Mouse (Mus musculus): Measurements from ENCODE around the gene Ppargc1a.

The Ppargc1a gene

DNA sequence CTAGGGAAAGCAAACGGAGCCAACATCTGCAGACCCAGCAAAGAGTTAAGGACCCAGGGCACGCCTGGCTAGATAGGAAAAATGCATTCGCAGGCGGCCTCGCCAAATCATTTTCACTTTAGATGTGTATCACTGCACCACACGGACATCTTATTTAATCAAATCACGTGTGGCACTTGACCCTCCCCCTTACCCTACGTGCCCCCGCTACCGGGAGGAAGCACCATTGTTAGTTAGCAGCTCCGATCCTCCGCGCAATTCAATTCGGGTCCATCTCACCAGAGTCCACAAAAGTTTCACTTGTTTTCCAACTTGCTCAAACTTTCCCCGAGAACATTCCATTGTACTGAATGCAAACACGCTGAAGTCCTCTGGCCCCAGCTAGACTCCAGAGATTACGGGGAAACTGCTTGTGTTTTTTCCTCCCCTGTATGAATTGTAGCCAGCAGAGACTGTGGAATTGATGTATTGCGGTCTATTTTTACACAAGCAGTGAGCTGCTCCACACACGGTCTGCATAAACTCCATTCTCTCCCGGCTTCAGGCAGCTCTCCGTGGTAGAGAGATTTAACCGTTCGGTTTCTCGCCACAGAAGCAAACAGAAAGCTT lies 14.9 kb downstream of the Ppargc1a start:
- DNase-seq (ENCODE audit: low read depth, low spot score): peak; percentile 37

DNA sequence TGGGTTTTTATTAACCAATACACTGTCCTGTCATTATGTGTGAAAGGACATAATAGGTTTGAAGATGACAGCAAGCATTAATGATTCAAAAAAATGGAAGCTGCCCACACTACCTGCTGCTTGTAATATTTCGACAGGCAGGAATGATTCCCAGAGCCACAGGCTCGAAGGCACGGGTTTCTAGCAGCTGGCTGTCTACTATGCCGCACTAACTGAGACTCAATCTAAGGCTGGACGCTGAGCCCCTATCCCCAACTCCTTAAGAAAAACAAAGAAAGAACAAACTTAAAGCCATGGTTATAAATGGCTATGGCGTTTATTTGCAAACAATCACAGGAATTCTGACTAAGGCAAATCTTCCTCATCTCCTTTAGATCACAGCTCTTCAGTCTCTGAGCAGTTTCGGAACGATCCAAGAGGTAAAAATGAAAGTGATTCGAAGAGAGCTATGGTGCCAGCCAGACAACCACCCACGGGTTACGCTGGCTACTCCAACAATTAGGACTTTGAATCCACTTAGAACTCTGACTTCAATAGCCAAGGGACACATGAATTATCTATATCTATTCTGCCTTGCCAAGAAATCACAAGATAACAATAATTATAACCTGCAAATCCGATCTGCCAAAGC lies 15.6 kb downstream of the Ppargc1a start:
- no peak for DNase-seq (ENCODE audit: low read depth, low spot score)

DNA sequence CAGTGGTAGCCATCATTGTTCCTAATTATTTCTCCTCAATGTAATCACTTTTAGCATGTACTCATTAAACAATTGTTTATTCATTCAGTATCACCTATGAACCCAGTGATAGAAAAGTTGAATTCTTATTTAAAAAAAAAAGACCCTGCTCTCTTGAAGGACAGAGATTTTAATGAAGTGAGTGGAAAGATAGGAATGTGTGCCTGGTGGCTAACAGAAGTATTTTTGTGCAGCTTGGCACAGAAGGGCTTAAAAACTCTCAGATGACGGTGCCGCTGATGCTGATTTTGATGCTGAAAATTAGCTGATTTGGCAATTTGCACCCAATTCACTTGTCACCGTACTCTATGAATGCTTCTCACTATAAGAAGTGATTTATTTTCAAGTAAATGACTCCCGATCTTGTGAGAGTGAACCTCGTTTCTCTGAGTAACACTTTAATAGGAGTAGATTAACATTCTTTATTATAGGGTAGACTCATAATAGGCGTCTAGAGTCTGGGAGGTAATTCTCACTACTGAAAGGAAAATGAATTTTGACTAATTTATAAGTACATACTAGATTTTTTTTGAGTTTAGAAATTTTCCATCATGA lies 20.0 kb downstream of the Ppargc1a start:
- no peak for DNase-seq (ENCODE audit: low read depth, low spot score)

DNA sequence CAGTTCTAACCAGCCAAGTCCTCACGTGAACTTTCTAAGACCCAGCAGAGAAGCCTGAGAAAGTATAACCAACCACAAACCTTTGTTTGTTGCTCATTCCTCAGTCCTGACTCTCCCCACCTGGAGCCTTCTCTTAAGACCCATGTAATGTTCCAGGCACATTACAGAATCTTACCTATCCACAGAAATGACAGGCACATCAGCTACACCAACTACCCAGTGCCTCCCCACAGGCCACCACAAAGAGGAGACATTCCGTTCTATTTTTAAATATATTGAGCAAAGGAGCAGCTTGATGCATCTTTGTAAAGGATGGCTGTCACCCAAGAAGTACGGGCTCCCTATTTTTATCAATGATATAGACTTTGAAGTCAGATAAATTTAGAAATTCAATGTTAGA lies 20.7 kb downstream of the Ppargc1a start:
- no peak for DNase-seq (ENCODE audit: low read depth, low spot score)

DNA sequence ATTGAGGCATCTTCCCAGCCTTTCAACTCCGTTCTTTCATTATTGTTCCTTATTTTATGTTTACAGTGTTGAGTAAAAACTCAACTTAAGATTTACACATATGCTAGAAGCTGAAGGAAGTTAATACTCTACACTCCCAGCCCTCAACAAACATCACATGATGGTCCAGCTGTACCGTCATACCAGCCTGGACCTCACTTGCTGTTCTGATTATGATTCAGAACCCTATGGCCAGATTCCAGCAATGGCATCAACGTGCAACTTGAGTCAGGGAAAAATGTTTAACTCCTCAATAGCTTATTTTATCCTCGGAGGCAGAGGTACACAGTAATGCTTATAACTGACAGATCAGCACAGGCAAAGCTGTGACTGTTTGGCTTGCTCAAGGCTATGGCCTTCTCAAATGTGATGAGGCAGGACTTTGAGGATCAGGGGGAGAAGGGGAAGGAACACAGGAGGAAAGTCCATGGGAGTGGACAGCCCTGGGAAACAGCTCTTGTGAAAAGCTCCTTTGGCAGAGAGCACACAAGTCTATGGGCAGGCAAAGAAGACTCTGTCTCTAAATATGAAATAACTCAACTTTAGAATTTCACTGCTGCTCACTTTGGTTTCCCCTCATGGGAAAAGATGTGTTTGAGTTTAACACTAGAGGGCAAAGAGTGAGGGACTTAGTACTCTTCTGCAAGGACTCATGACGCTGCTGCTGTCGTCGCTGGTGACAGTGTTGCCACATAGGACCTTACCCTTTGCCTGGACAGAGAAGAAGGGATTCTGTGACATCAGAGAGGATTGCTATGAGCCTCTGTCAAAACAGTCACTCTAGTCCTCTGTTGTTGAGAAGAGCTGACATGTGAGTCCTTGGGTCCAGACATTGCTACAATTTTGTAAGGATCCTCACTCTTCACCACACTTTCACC lies 22.1 kb downstream of the Ppargc1a start:
- DNase-seq (ENCODE audit: low read depth, low spot score): no peak

DNA sequence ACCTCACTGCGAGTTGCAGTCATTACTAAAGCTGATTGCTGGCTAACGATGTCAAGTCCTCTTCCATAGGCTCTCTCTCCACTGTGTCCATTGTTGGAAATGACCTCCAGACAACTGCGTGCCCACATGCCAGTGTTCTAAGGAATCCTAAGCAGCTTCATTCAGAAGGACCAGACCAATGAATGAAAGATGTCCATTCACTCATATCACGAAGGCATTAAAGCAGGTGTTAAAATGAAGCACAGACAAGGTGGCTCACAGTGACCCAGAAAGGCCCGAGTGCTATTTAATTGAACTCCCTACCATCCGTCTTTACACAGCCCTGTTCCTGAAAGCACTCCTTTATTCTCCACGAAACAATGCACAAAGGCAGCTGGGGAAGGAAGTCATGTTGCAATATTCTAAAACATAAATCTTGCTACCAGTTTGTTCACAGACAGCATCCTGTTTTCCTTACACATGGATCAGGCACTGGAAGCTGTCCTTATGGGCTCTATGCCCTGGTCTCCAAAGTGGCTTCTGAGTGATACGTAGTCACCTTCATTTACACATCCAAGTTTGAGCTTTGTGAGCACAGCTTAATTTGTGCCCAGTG lies 23.3 kb downstream of the Ppargc1a start:
- DNase-seq (ENCODE audit: low read depth, low spot score): no peak

DNA sequence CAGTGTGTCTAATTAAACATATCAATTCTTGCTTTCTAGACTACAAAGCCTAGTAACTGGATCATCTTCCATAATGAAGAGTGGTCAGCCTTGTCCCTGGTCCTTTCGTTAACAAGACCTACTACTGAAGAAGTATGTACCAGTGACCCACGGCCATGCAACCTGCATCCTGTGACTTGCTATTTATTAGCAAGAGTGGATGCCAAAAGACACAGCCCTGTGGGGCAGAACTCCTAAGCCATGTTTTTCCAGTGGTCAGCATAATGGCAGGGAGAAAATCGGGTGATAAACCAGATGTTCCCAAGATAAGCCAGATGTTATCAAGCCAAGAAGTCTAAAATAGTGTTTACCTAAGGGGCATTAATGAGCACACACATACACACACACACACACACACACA lies 26.0 kb downstream of the Ppargc1a start:
- DNase-seq (ENCODE audit: low read depth, low spot score): no peak

DNA sequence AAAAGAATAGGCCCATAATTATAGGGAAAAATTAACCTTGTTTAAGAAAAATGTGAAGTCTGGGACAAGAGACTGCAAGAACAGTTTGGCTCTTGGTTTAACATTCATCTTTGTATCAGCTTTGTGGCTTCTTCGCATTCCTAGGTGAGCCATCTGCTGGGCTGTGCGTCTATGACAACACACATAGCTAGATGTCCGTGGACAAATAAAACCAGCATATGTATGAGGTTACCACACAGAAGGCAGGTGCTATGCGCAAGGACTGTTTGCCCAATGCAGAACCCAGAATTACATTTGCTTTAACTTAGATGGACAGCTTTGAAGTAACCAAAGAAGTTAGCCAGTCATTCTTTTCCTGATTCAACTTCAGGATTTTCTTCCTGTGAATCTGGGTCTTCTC lies 26.7 kb downstream of the Ppargc1a start:
- no peak for DNase-seq (ENCODE audit: low read depth, low spot score)

DNA sequence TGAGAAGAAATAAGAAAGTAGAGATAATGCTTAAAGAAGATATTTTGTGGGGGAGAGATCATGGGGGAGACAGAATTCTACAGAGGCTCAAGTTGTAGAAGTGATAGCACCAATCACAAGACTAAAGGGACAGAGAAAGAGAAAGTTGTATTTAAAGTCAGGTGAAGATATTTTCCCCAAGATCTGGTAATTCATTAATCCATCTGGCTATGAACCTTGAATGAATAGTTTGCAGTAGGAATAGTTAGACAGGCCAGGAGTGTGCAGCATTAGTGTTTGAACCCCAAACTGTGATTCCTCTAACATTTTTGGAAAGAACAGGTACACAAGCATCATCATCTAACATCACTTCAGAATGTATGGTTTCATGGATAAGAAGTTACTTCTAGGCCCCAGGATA lies 28.0 kb downstream of the Ppargc1a start:
- DNase-seq (ENCODE audit: low read depth, low spot score): no peak

DNA sequence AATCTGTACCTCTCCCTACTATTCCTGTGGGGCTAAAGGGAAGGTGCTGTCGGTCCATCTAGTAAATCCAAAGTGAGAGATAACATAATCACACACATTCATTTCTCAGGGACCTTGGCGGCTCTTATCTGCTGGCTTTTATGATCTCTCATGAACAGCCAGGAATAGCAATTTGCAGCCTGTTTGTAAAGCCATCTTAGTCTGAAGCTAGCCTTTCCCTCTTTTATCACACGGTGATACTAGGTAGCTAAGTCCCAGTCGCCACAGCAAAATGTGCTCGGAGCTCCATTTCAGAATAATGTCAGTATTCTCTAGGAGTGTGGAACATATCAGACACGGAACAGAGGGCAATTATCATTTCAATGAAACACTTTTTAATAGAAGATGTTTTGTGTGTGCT lies 29.2 kb downstream of the Ppargc1a start:
- DNase-seq (ENCODE audit: low read depth, low spot score): no peak

DNA sequence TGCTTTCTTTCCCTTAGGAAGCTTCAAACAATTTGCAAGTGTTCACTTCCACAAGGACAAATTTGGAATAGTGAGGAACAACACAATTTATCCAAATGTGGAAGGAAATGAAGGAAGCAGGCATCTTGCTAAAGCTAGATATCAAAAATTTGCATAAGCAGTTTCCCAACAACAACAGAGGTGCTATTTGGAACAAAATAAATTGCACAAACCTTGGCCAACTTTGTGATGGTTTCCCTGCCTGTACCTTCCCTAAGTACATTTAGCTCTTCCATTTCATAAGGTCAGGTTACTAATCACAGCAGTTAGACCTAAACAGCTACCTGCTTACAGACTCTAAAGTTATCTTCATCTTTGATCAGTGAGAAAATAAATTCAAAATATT lies 29.9 kb downstream of the Ppargc1a start:
- no peak for DNase-seq (ENCODE audit: low read depth, low spot score)

DNA sequence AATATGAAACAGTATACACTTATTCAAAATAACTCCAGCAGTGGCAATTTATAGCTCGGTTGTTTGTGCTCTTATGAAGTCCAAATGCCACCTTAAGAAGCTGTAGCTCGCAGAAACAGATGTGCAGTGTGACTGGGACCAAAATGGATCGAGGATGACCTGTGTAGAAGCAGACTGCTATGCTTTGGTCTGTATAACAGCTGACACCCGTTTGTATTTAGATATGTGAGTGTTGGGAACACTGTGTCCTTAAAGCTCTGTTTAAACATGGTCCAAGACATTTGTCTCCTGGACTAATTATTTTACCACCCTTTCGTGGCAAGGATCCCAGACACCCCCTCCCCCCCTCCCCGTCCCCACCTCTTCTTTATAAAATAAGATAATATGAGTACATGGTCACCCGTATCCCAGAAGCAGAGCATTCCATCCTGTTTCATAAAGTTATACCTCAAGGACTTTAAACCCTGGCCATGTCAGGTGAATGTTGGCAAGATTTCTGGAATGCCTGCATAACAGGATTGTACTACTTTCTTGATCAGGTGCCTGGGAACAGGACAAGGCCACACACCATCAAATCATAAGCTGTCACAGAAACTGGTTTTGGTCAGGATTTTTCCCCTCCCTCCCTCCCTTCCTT lies 30.4 kb downstream of the Ppargc1a start:
- no peak for DNase-seq (ENCODE audit: low read depth, low spot score)

DNA sequence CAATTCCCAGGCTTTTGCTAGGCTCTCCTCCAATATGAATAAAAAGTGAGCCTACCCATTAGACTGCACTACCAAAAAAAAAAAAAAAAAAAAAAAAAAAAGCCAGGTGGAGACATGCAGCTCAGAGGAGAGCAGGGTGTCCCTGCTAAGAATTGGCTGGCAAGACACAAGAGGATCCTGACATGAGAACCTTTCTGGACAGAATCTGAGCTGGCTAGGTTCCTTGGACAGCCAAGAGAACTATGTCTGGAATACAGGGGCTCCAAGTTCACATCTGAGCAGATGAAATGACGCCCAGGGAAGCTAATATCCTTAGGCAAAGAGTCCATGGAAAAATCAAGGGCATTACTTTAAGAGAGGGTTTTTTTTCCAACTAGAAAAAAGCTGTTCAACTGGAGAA lies 33.1 kb downstream of the Ppargc1a start:
- no peak for DNase-seq (ENCODE audit: low read depth, low spot score)

DNA sequence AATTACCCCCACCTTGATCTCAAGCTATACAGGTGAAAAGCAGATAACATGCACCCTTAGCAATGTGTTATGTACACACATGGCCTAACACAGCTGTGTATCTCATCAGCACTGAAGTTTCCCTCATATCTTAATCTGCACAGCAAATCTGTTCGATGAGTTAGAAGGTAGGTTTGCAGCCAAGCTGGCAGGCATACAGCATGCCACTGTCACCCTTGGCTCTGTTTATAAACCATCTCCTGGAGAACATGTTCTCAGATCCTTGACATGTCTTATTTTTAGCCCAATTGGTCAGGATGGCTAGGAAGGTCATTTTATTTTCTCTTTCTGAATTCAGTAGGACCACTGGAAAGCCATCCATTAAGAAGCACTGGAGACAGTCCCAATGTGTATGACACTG lies 36.2 kb downstream of the Ppargc1a start:
- no peak for DNase-seq (ENCODE audit: low read depth, low spot score)

DNA sequence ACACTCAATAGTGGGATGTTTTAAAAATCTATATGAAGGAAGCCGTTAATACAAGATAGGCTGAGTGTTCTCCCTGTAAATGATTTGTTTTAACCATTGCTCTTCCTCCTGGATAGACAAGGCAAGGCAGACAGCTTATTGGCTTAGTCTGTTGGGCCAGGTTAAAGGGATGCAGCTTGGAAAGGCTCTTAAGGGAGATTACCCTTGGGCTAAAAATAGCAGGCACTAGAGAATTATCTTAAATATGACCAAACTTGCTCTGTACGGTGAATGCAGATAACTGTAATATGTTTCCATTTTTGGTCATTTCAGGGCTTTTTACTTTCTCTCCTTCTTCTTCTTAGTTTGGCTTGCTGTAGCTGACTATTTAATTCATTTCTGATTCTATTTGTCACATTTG lies 38.1 kb downstream of the Ppargc1a start:
- DNase-seq (ENCODE audit: low read depth, low spot score): no peak

DNA sequence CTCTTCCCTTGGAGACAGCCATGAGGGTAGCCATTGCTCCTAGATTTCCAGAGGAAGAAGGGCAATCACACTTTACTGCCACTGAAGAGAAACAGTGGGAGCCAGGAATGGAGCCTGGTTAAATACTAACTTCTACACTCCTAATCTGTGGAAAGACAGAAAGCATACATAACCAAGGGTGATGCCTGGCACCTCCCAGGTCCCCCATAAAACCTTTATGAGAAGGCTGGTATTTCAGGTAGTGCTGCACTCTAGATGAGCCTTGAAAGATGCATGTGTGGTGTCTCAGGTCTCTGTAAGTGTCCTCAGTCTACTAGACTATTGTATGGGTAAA lies 39.4 kb downstream of the Ppargc1a start:
- DNase-seq (ENCODE audit: low read depth, low spot score): no peak

DNA sequence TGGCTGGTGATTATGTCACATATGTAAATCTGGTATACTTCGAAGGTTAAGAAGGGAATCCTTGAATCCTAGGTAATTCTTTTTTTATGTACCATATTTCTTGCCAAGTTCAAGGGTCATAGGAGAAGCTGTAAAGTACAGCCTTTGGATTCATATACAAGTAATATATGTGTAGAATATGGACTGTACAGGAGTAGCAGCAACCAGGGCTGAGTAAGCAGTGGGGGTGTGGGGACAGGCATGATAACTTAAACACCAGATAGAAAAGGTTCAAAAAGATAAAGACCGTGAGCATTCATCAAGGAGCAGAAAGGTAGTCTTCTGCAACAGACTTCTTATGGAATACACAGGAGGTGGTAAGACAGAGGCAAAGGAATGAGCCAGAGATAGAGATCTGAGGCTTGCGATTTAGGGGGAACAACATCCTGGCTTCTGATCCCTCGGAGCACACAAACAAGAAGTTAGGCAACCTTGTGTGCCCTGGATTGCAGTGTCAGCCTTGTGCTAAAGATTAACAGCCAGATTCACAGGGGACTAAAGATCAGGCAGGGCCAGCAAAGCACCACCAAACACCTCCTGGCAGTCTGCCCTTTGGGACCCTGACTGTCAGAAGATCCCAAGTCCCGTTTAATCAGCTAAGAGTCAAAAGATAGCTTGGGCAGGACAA lies 39.9 kb downstream of the Ppargc1a start:
- no peak for DNase-seq (ENCODE audit: low read depth, low spot score)

DNA sequence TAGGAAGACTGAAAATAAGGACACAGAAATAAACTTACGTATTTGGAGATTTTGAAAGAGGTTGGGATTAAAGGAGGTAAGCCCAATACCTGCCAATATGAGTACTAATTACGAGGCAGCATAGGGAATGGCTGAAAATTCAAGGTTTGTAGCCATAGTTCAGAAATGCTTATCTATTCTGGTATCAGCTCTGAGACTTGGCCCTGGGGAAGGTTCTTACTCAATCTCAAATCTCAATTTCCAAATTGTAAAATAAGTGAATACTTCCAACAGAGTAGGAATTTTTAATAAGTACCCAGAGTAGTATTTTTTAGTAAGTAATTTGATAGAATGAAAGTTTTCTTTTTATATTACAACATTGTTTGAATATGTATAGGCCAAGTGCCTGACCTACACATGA lies 41.7 kb downstream of the Ppargc1a start:
- DNase-seq (ENCODE audit: low read depth, low spot score): no peak

DNA sequence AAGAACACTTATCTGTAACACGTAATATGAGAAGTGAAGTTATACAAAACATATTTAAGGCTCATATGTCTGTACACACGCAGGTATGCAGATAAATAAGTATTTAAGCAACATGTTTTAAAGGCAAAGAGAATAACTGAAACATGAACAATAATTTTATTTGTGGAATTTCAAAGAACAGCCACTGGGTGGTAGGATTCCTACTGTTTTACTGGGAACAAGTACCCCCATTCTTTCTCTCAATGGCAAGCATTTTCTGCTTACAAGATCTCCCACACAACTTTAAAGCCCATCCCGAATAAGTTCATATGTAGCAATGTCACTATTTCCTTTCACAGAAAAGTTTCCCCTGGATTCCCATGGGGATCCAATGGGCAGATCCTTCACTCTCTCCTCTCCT lies 46.7 kb downstream of the Ppargc1a start:
- no peak for DNase-seq (ENCODE audit: low read depth, low spot score)

DNA sequence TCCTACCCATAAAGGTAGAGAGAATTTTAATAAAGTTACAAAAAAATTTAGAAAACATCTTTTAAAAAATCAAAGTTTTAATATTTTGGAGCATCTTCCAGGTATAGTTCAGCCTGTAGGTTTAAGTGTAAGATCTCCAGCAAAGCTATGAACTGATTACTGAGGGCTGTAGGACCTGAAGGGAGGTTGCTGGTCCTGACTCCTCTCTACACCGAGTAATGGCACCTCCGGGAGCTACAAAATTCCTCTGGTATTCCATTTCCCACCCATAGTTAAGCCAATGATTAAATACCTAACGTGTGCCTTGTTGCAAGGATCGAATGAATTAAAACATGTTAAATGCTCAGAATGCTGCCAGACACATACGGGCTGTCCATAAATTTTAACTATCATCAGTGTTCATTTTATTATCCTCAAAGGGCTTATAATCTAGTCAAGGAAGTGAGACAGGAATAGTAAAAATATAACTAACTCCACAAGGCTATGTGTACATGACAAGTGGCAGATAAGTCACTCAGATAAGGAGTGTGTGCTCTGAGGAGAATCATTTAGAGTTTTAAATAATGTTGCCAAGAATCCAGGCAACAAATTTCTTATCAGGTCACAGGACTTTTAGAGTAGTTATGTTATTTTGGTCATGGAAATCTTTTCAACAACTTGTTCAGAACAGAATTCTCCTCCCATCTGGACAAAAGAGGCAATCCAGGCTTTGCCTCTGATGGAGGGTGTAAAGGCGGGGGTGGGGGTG lies 49.9 kb downstream of the Ppargc1a start:
- no peak for DNase-seq (ENCODE audit: low read depth, low spot score)

Data from CD4-positive helper T cell, adult 2 months (primary cell).